Comparison of ENCODE assay signal across 11 mouse cellular contexts in the genomic region with DNA sequence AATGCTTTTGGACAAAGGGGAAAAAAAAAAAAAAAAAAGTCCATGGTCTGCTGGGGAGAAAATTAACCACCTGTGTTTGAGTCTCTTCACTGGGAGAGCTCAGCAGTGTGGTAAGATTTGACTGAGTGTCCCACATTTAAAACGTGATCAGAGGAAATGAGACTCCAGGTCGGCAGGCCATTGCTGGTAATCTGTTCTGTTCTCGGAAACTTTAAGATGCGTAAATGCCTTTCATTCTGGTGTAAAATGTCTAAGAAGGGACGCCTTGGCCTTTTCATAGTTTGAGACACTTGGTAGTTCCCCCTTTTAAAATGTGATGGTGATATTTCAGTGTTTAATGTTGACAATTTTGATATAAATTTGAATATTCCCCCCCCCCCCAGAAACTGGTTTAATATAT. TPM values are rescaled to one million over a fixed set of nuclear protein-coding genes. Genes with fewer than 3 reads are reported as not detected.
DNase-seq lines count a peak whose midpoint lies in the region; ATAC-seq and TF ChIP-seq lines count a peak whose summit lies in the region.
"Had no signal": no experiment of that assay in that cellular context is flagged by ENCODE, and none has a peak within 500 bp of the region (broad histone marks: within the 10 kb centered on the region; RNA-seq: fewer than 3 reads in every experiment).

No protein-coding gene starts in this region.

- WGBS in hindbrain, embryonic 11.5 days, result 9% methylated on average over 5 of the region's 5 CpGs
- WGBS in hindbrain, embryonic 13.5 days, result 8% methylated on average over 5 of the region's 5 CpGs
- 6% methylated on average over 5 of the region's 5 CpGs for WGBS in forebrain, embryonic 14.5 days
- WGBS in stomach, embryonic 16.5 days, result 28% methylated on average over 5 of the region's 5 CpGs
- WGBS in cerebellum, adult 2 months, result 60% methylated on average over 5 of the region's 5 CpGs
- WGBS in liver, postnatal 0 days (ENCODE audit: insufficient replicate concordance), result 44% methylated on average over 5 of the region's 5 CpGs

- peak overlapping the region; percentile 75 for H3K27ac ChIP-seq in hindbrain, embryonic 11.5 days (ENCODE audit: low read depth, low read length)
- H3K27ac ChIP-seq in hindbrain, embryonic 13.5 days, result no peak overlapping the region
- H3K27ac ChIP-seq in forebrain, embryonic 14.5 days (ENCODE audit: low read depth, low read length), result no peak overlapping the region
- H3K27ac ChIP-seq in stomach, embryonic 16.5 days (ENCODE audit: low read length), result peak overlapping the region; percentile 35
- H3K27ac ChIP-seq in cerebellum, adult 2 months (ENCODE audit: insufficient read depth, low read length), result no peak overlapping the region
- no peak overlapping the region for H3K27ac ChIP-seq in liver, postnatal 0 days (ENCODE audit: low read depth)
- H3K27ac ChIP-seq: liver, embryonic 14.5 days had no signal

- no peak for TF ChIP-seq CTCF in cerebellum, adult 2 months (IDR thresholded peaks at IDR 0.05; ENCODE audit: borderline replicate concordance, insufficient read depth, low read depth, low read length)
- TF ChIP-seq CTCF in liver, postnatal 0 days (IDR thresholded peaks at IDR 0.05; ENCODE audit: low read depth), result no peak

- ATAC-seq in hindbrain, embryonic 11.5 days (ENCODE audit: low FRiP score), result no peak
- no peak for ATAC-seq in hindbrain, embryonic 13.5 days (ENCODE audit: low FRiP score)
- no peak for ATAC-seq in forebrain, embryonic 14.5 days
- no peak for ATAC-seq in stomach, embryonic 16.5 days (ENCODE audit: insufficient read depth, low FRiP score)
- no peak for ATAC-seq in liver, postnatal 0 days
- ATAC-seq: activated CD4-positive, CD25-positive, alpha-beta regulatory T cell, adult 4 months had no signal

- H3K4me1 ChIP-seq in hindbrain, embryonic 11.5 days (replicated peaks; ENCODE audit: control insufficient read depth, insufficient read depth, low read length), result no peaks in the 10 kb centered on the region; the same call in 1 of the 2 replicates
- H3K4me1 ChIP-seq in hindbrain, embryonic 13.5 days (replicated peaks), result peaks cover 38% of the 10 kb centered on the region
- peaks cover 22% of the 10 kb centered on the region for H3K4me1 ChIP-seq in forebrain, embryonic 14.5 days (ENCODE audit: control insufficient read depth, insufficient read depth, low read length)
- peaks cover 42% of the 10 kb centered on the region for H3K4me1 ChIP-seq in stomach, embryonic 16.5 days (ENCODE audit: control insufficient read depth, insufficient read depth, low read length)
- H3K4me1 ChIP-seq in cerebellum, adult 2 months (ENCODE audit: control insufficient read depth, insufficient read depth, low read length), result 0 out of 2 replicates have a peak, but pooled peaks cover 3% of the 10 kb centered on the region
- peaks cover 19% of the 10 kb centered on the region for H3K4me1 ChIP-seq in liver, postnatal 0 days (ENCODE audit: insufficient read depth)

- DNase-seq in hindbrain, embryonic 11.5 days (ENCODE audit: low spot score), result no peak
- DNase-seq in retina, postnatal 1 day, result peak; percentile 28
- no peak for DNase-seq in retina, embryonic 14.5 days (ENCODE audit: low spot score)
- no peak for DNase-seq in forebrain, embryonic 14.5 days (ENCODE audit: low spot score)
- DNase-seq in cerebellum, adult 2 months, result no peak
- no peak for DNase-seq in liver, postnatal 0 days

- H3K27me3 ChIP-seq in hindbrain, embryonic 11.5 days (ENCODE audit: control insufficient read depth, insufficient read depth, low read length), result no peaks in the 10 kb centered on the region
- H3K27me3 ChIP-seq in hindbrain, embryonic 13.5 days, result no peaks in the 10 kb centered on the region
- H3K27me3 ChIP-seq in forebrain, embryonic 14.5 days (replicated peaks; ENCODE audit: control insufficient read depth, insufficient read depth, low read length), result no peaks in the 10 kb centered on the region
- H3K27me3 ChIP-seq in stomach, embryonic 16.5 days (ENCODE audit: control insufficient read depth, insufficient read depth, low read length), result no peaks in the 10 kb centered on the region
- H3K27me3 ChIP-seq in cerebellum, adult 2 months (ENCODE audit: control insufficient read depth, insufficient read depth, low read length), result no peaks in the 10 kb centered on the region
- H3K27me3 ChIP-seq in liver, postnatal 0 days (ENCODE audit: insufficient read depth, low read length), result no peaks in the 10 kb centered on the region

- H3K9me3 ChIP-seq in hindbrain, embryonic 11.5 days (ENCODE audit: control insufficient read depth, low read length), result no peaks in the 10 kb centered on the region
- H3K9me3 ChIP-seq in hindbrain, embryonic 13.5 days, result no peaks in the 10 kb centered on the region
- H3K9me3 ChIP-seq in forebrain, embryonic 14.5 days (replicated peaks; ENCODE audit: control insufficient read depth, low read length), result no peaks in the 10 kb centered on the region
- H3K9me3 ChIP-seq in stomach, embryonic 16.5 days (replicated peaks; ENCODE audit: control insufficient read depth, low read length), result no peaks in the 10 kb centered on the region
- no peaks in the 10 kb centered on the region for H3K9me3 ChIP-seq in liver, postnatal 0 days (ENCODE audit: low read length)
- H3K9me3 ChIP-seq: G1E had no signal

- H3K4me3 ChIP-seq in hindbrain, embryonic 11.5 days (ENCODE audit: low read depth, low read length), result no peak overlapping the region
- no peak overlapping the region for H3K4me3 ChIP-seq in hindbrain, embryonic 13.5 days
- H3K4me3 ChIP-seq in forebrain, embryonic 14.5 days (ENCODE audit: low read depth, low read length), result no peak overlapping the region
- no peak overlapping the region for H3K4me3 ChIP-seq in stomach, embryonic 16.5 days (replicated peaks; ENCODE audit: low read length)
- no peak overlapping the region for H3K4me3 ChIP-seq in cerebellum, adult 2 months (replicated peaks; ENCODE audit: insufficient read depth, low read depth, low read length)
- no peak overlapping the region for H3K4me3 ChIP-seq in liver, postnatal 0 days (ENCODE audit: low read depth, low read length)

- H3K36me3 ChIP-seq in hindbrain, embryonic 11.5 days (ENCODE audit: control insufficient read depth, insufficient read depth, low read length), result no peaks in the 10 kb centered on the region
- no peaks in the 10 kb centered on the region for H3K36me3 ChIP-seq in hindbrain, embryonic 13.5 days
- H3K36me3 ChIP-seq in forebrain, embryonic 14.5 days (ENCODE audit: control insufficient read depth, insufficient read depth, low read length), result no peaks in the 10 kb centered on the region
- no peaks in the 10 kb centered on the region for H3K36me3 ChIP-seq in stomach, embryonic 16.5 days (ENCODE audit: control insufficient read depth, insufficient read depth, low read length)
- H3K36me3 ChIP-seq in liver, postnatal 0 days (replicated peaks; ENCODE audit: insufficient read depth, low read length), result no peaks in the 10 kb centered on the region

- TF ChIP-seq EP300 in liver, postnatal 0 days (IDR thresholded peaks at IDR 0.05; ENCODE audit: low read depth), result no peak

- H3K9ac ChIP-seq in hindbrain, embryonic 11.5 days (ENCODE audit: low read depth, low read length), result no peak overlapping the region
- no peak overlapping the region for H3K9ac ChIP-seq in hindbrain, embryonic 13.5 days
- no peak overlapping the region for H3K9ac ChIP-seq in forebrain, embryonic 14.5 days (ENCODE audit: low read length)
- H3K9ac ChIP-seq in stomach, embryonic 16.5 days (ENCODE audit: low read length), result no peak overlapping the region
- no peak overlapping the region for H3K9ac ChIP-seq in liver, postnatal 0 days (replicated peaks)
- H3K9ac ChIP-seq: liver, embryonic 14.5 days had no signal

- TF ChIP-seq POLR2A in cerebellum, adult 2 months (IDR thresholded peaks at IDR 0.05; ENCODE audit: borderline replicate concordance, insufficient read depth, low read length), result no peak

- H3K4me2 ChIP-seq in hindbrain, embryonic 11.5 days (replicated peaks; ENCODE audit: low read depth, low read length), result 0 out of 2 replicates have a peak overlapping the region, but pooled peaks have one; percentile 1
- no peak overlapping the region for H3K4me2 ChIP-seq in hindbrain, embryonic 13.5 days
- peak overlapping the region; percentile 8; the same call in 1 of the 2 replicates for H3K4me2 ChIP-seq in forebrain, embryonic 14.5 days (ENCODE audit: low read length)
- H3K4me2 ChIP-seq in stomach, embryonic 16.5 days (ENCODE audit: low read depth, low read length), result no peak overlapping the region
- H3K4me2 ChIP-seq in liver, postnatal 0 days (ENCODE audit: low read depth, low read length), result no peak overlapping the region

RNA-seq across cellular contexts. Expression of a gene that starts 7.8 kb away (rescaled TPM):
- polyA plus RNA-seq in hindbrain, embryonic 11.5 days (2014; fragmentation: Nextera tagmentation; extraction: Ambion mirVana), result 16.7 and 17.1 TPM in 2 replicates
- 12.0 and 13.1 TPM in 2 replicates for polyA plus RNA-seq in hindbrain, embryonic 13.5 days (2015; fragmentation: Nextera tagmentation; extraction: Ambion mirVana)
- 9.3 and 12.8 TPM in 2 replicates for polyA plus RNA-seq in forebrain, embryonic 14.5 days (2014; fragmentation: Nextera tagmentation; extraction: Ambion mirVana)
- 15.7 and 15.9 TPM in 2 replicates for polyA plus RNA-seq in stomach, embryonic 16.5 days (2015; fragmentation: Nextera tagmentation; extraction: Ambion mirVana)
- 23.6 and 23.7 TPM in 2 replicates for polyA plus RNA-seq in cerebellum, adult 2 months (2012; rRNA removed)
- polyA plus RNA-seq in liver, postnatal 0 days (2015; fragmentation: Nextera tagmentation; extraction: Ambion mirVana), result 3.3 and 3.9 TPM in 2 replicates

Comparison
In these comparisons a context has a peak if more than half of its experiments do, and no peak if none do; other contexts are left out.
1. H3K27ac ChIP-seq: peak in hindbrain, embryonic 11.5 days (single experiment) and stomach, embryonic 16.5 days (single experiment); none in hindbrain, embryonic 13.5 days (single experiment), forebrain, embryonic 14.5 days (single experiment), cerebellum, adult 2 months (single experiment) and liver, postnatal 0 days (single experiment).
2. H3K4me2 ChIP-seq: peak in hindbrain, embryonic 11.5 days (single experiment) and forebrain, embryonic 14.5 days (single experiment); none in hindbrain, embryonic 13.5 days (single experiment), stomach, embryonic 16.5 days (single experiment) and liver, postnatal 0 days (single experiment).